Mouse (Mus musculus) retina, postnatal 1 day (tissue): Measurements from ENCODE around the gene Trpm3.

Experiments
- DNase-seq: peaks from one replicate; pipeline ENCODE4 v3.0.0-alpha.2; 2012

The Trpm3 gene

GRCm38 (mm10) chr19:22869853-22870252, 731.0 kb downstream of the Trpm3 start:
- DNase-seq: no peak

GRCm38 (mm10) chr19:22872456-22872855, 733.6 kb downstream of the Trpm3 start:
- DNase-seq: no peak

- DNase-seq: no peak
These were observed 741.4 kb downstream of the Trpm3 start for GRCm38 (mm10) chr19:22880199-22880598.

- no peak for DNase-seq
These were observed 743.8 kb downstream of the Trpm3 start for GRCm38 (mm10) chr19:22882670-22883111.

- DNase-seq: no peak
These were observed 744.3 kb downstream of the Trpm3 start for GRCm38 (mm10) chr19:22883154-22883553.

- peak; percentile 73 for DNase-seq
These were observed 745.0 kb downstream of the Trpm3 start for GRCm38 (mm10) chr19:22883744-22884317.

- DNase-seq: peak; percentile 24
These were observed 745.5 kb downstream of the Trpm3 start for GRCm38 (mm10) chr19:22884357-22884756.

- no peak for DNase-seq
These were observed 746.2 kb downstream of the Trpm3 start for GRCm38 (mm10) chr19:22885051-22885450.

- DNase-seq: no peak
These were observed 763.0 kb downstream of the Trpm3 start for GRCm38 (mm10) chr19:22901892-22902291.

GRCm38 (mm10) chr19:22902386-22902785, 763.5 kb downstream of the Trpm3 start:
- no peak for DNase-seq

- peak; percentile 58 for DNase-seq
These were observed 766.2 kb downstream of the Trpm3 start for GRCm38 (mm10) chr19:22905066-22905482.

GRCm38 (mm10) chr19:22910686-22911085, 771.8 kb downstream of the Trpm3 start:
- peak; percentile 20 for DNase-seq

- no peak for DNase-seq
These were observed 774.1 kb downstream of the Trpm3 start for GRCm38 (mm10) chr19:22912971-22913370.

- DNase-seq: peak; percentile 87
These were observed 777.2 kb downstream of the Trpm3 start for GRCm38 (mm10) chr19:22915868-22916642.

- peak; percentile 92 for DNase-seq
These were observed 777.9 kb downstream of the Trpm3 start for GRCm38 (mm10) chr19:22916643-22917344.

GRCm38 (mm10) chr19:22917345-22917735, 778.5 kb downstream of the Trpm3 start:
- no peak for DNase-seq

GRCm38 (mm10) chr19:22920949-22921348, 782.1 kb downstream of the Trpm3 start:
- DNase-seq: peak; percentile 89

- DNase-seq: no peak
These were observed 784.2 kb downstream of the Trpm3 start for GRCm38 (mm10) chr19:22922871-22923670.

- no peak for DNase-seq
These were observed 786.4 kb downstream of the Trpm3 start for GRCm38 (mm10) chr19:22925284-22925683.

GRCm38 (mm10) chr19:22926753-22927152, 787.9 kb downstream of the Trpm3 start:
- no peak for DNase-seq

GRCm38 (mm10) chr19:22928366-22928765, 789.5 kb downstream of the Trpm3 start:
- DNase-seq: no peak

- no peak for DNase-seq
These were observed 790.9 kb downstream of the Trpm3 start for GRCm38 (mm10) chr19:22929768-22930167.

- DNase-seq: no peak
These were observed 791.6 kb downstream of the Trpm3 start for GRCm38 (mm10) chr19:22930368-22930834.
